Mouse (Mus musculus) spleen, postnatal 10 days (tissue): Measurements from ENCODE around the gene Thegl.
"Not testable (repeated sequence)": the region's sequence is repeated elsewhere in the genome, so short reads cannot be mapped to it uniquely, and the experiment has no call there.

ENCODE experiments used
- DNase-seq, 2 experiments: peaks; one replicate each; pipeline ENCODE4 v3.0.0; 2021 to 2022; ENCODE audit warnings: low spot score in 2 of 2

Thegl gene

DNA sequence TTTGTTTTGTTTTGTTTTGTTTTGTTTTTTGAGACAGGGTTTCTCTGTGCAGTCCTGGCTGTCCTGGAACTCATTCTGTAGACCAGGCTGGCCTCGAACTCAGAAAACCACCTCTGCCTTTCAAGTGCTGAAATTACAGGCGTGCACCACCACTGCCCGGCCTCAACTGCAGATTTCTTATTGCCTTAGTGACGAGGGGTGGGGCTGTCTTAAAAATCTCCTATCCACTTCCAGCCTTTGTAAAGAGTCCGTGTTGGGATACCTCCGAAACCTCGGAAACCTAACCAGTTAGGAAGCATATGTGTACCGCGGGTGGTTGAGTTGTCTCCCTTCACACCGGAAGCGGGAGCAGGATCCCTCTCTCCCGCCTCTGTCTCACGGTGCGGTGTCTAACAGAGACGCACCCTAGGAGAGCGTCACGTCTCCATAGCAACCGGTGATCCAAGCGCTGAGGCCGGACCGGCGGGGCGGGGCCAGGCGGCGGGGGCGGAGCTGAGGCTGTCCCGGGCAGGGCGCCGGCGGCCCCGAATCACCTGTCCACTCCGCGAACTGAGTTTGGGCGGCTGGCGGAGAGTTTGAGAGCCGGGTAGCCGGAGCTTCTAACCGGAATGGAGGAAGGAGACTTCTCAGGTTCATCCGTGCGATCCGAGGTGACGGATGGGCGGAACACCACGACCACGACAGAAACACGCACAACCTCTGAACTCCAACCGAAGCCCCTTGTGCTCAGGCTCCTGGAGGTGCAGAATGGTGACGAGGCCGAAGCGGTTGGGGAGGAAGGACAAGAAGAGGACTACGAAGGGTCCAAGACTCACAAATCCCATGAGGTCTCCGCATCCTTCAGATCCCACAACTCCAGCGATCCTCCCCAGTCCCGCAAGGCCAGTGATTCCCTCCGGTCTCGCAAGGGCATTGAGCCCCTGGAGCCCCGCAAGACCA is at the start of gene Thegl:
Gene Thegl (plus strand): TSS at position 480 of the 939 bp plus-strand sequence.
- DNase-seq: peak; percentile 80 to 93

DNA sequence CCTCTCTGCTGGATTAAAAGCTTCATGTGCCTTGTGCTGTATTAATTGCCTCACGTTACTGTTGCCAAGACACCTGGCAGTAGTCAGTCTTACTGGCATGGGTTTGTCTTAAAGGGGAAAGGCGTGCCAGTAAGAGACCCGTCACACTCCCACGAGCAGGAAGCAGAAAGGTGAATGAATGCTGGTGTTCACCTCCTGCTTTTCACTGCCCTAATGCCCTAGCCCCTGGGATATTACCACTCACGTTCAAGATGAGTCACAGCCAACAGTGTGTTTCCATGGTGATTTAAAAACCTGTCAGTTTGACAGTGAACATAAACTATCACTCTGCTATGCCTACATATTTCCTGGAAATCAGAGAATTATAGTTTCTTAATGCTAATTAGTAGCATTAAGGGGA is 46.6 kb upstream of the Thegl start:
- no peak for DNase-seq

DNA sequence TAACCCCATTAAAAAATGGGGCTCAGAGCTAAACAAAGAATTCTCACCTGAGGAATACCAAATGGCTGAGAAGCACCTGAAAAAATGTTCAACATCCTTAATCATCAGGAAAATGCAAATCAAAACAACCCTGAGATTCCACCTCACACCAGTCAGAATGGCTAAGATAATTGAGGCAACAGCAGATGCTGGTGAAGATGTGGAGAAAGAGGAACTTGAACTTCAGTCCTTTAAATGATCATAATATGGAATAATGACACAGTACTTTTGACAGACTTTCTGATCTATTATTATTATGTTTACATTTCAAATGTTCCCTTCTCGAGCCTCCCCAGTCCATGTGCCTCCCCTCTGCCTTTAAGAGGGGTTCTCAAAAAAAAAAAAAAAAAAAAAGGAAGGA is 44.7 kb upstream of the Thegl start:
- not testable (repeated sequence) for DNase-seq

DNA sequence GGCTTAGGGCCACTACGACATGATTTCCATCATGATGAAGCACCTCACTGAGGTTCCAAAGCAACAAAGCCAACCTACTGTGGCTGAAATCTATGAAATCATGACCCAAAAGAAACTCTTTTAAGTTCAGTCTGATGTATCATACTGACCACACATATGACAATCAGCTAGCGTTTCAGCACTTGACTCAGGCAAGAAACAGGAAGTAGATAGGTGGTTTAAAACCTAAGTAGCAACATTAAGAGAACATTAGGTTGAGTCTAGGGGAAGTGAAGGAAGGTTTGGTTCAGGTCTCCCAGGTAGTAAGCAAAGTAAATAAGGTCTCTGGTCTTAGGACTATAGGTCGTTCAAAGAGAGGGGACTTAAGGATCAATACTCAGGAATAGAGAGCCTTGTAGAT is 42.3 kb upstream of the Thegl start:
- DNase-seq: no peak

DNA sequence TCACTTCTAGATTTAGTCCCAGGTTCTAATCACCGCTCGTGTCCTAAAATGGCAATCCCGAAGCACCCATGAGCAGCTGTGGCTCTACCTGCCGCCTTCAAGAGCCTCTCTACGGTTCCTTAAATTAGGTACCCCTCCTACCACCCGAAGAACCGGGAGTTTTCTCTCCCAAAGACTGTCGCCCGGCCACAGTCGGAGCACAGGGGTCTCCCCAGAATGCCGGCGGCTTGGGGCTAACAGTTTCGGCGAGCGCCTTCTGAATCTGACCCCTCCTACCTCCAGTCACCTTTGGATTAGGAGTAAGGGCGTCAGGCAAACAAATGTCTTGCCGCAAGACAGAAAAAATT is 41.6 kb upstream of the Thegl start:
- DNase-seq: no peak

DNA sequence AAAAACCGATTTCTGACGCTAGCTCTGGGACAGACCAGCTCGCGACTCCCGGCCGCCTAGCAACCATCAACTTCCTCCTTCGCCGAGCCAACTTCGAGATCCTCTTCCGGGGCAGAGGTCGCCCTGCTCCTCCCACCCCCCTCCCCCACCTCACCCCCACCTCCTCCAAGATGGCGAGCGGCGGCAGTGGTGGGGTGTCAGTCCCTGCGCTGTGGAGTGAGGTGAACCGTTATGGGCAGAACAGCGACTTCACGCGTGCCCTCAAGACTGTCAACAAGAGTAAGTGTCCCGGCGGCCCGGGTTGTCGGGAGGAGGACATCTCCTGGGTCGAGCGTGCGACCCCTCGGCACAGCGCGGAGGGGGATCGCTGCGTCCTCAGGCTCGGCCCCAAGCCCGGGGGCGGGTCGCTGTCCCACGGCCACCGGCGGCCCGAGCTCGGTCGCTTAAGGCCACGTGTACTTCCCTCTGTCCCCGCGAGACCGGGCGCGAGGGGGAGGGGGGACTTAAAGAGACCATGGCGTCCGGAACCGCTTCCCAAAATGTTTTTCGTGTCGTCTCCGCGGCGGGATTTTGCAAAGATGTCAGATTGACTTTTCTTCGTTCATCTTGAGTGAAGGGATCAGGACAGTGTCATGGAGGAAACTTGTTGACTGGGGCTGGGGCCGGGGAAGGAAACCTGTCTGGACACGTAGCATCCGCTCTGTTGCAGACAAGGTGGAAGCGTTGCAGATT is 41.1 kb upstream of the Thegl start, which contains the start of gene Srp72:
Gene Srp72 (plus strand): TSS at position 130 of the 732 bp plus-strand sequence.
- peak; percentile 68 to 91 for DNase-seq

DNA sequence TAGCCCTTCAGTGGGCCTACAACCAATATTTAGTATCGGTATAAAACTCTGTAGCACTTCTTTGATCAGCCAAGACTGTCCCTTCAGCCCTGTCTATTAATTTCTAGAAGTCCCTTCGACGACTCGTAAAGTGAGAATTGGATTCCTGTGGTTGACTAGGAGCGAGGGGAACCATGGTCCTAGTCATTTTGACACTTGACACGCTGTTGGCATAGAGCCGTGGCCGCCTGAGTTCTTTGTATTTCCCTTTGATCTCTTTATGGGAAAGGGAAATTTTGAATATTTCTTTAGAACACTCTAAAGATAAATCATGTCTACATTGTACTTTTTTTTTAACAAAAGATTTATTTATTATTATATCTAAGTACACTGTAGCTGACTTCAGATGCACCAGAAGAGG is 40.1 kb upstream of the Thegl start:
- no peak for DNase-seq

DNA sequence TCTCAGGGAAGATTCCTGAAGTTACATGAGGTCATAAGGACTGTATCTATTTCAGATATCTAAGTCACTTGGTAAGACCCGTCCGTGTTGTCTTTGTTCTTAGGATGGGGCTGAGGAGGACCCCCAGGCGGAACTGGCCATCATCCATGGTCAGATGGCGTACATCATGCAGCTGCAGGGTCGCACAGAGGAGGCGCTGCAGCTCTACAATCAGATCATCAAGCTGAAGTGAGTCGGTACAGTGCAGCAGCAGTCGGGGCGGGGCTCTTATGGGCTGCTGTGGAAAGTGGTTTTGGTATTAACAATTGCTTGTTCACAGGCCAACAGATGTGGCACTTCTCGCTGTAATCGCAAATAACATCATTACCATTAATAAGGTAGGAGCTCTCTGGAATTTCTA is 31.8 kb upstream of the Thegl start:
- DNase-seq: no peak

DNA sequence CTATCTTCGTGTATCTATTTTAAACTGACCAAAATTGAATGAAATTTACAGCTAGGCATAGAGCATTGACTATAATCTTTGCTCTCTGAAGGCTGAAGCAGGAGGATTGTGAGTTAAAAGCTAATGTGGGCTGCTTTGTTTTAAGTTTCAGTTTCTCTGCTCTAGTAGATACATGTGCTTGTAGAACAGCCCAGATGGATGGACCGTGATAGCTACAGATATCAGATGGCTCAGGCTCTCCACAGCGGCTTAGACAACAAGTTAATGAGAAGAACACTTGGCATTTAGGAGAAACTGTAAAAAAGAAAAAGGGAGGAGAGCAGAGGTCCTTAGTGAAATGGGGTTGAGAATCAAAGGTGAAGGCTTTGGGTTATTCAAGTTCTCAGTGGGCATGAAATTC is 25.0 kb upstream of the Thegl start:
- DNase-seq: no peak

- peak; percentile 30 to 59 for DNase-seq
Measured at GRCm38 (mm10) chr5:76993174-76993814, 22.5 kb upstream of the Thegl start.

GRCm38 (mm10) chr5:76998416-76998815 is 17.4 kb upstream of the Thegl start:
- DNase-seq: no peak

- DNase-seq: no peak
Measured at GRCm38 (mm10) chr5:77001192-77001591, 14.6 kb upstream of the Thegl start.

DNA sequence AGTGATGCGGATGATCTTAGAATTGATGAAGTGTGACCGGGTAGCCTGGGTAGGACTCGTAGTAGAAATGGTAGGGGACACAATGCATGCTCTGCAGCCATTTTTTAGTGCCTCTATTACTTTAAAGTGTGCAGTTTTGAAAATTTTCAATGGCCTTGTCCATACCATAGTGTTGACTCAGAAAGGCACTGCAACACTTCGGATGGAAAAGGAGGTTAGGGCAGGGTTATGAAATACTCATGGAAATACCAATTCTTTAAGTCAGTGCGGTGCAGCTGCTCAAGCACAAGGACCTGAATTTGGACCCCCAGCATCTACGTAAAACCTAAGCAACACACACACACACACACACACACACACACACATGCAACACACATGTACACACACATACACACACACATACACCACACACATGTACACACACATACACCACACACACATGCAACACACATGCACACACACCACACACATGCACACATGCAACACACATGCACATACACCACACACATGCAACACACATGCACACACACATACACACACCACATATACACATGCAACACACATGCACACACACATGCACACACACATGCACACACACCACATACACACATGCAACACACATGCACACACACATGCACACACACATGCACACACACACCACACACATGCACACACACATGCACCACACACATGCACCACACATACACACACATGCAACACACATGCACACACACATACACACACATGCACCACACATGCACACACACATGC is 11.6 kb upstream of the Thegl start, which contains the start of gene Arl9:
Gene Arl9 (plus strand): TSS at position 5 of the 771 bp plus-strand sequence.
- no peak for DNase-seq

- DNase-seq: no peak
Measured at GRCm38 (mm10) chr5:77010352-77010751, 5.5 kb upstream of the Thegl start.

GRCm38 (mm10) chr5:77011082-77011481 is 4.7 kb upstream of the Thegl start:
- DNase-seq: no peak

DNA sequence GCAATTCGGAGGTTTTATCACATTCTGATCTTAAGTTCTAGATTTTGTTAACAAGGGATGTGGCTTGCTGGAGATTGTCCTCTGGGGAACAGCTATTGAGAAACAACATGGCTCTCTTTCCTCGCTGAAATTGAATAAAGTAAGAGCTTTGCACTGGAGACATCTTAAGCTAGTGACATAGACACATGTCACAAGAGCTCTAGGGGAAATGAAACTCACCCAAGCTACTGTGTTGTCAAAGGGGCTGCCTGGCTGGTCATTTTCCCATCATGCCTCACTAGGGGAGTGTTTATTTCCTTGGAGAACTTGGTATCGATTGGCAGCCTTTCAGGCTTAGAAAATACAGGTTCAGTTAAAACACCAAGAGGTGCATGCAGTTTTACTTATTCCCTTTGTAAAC is 2.7 kb upstream of the Thegl start:
- DNase-seq: no peak

DNA sequence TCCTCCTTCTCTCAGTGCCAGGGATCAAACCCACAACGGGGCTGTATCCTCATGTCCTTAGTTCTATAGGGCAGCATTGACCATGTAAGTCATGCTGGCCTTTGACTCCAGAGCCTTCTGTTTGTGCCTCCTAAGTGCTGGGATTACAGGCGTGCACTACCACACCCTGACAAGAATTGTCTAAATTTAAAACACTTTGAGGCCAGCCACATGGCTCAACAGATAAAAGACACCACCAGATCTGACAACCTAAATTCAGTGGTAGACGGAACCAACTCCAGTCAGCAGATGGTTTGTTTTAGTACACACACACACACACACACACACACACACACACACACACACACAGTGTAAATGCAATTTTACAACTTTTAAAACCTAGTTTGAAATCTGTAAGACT is 12.2 kb downstream of the Thegl start:
- no peak for DNase-seq

DNA sequence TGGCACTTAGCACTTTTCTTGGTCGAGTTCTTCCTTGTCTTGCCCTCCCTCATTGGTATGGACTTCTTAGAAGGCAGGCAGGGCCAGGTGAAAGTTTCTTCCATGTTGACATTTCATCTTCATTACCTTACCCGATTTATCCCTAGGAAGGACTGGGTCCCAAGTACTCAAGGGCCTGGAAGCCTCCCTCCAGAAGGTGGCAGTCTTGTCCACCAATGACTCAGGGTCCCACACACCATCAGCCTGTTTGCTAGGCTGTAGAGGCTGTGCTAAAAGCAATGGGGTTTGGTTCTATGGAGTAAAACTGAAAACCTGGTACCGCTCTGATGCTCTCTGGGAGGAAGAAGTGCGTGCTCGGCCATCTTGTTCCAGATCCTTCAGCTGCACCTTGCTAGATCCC is 13.9 kb downstream of the Thegl start:
- DNase-seq: peak in 1 of 2 experiments; percentile 54

DNA sequence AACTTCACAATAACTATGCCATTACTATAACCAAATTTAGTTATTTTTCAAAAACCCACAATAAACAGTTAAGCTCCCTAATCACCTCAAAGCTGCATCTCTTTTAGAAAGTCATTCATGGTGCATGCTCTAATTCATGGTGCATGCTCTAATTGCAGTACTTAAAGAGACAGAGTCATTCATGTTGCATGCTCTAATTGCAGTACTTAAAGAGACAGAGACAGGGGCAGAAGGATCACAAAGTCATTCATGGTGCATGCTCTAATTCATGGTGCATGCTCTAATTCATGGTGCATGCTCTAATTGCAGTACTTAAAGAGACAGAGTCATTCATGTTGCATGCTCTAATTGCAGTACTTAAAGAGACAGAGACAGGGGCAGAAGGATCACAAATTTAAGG is 19.3 kb downstream of the Thegl start:
- DNase-seq: not testable (repeated sequence)

DNA sequence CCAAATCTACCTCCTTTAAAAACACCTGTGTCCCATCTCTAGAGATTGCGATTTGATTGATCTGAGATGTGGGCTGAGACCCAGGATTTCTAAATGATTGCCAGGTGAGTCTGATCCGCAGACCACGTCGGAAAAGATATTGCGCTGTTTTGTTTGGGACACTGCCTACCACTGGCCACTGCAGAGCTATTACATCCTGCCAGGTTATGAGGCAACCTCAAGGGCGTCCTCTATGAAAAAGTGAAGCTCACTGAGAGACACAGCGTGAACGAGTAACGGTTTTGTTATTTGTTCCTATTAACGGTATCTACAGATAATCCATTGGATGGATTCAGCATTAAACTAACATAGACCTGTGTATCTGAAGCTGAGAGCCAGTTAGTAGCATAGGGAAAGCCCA is 22.6 kb downstream of the Thegl start:
- DNase-seq: no peak

DNA sequence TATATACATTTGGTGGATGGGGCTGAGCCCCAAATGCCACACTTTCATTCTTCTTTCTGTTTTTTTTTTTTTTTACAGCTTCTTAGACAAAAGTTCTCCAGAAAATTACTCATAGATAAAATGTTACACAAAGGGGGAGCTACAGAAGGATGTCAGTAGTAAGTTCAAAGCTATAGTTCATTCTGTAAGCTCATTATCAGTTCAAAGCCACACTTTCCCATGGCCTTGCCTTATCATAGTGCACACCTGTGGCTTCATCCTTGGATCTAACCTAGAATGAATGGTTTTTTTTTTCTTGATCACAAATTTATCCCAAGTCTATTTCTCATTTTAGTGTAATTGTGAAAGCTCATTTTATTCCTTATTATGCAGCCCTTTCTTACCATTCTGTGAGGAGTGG is 23.6 kb downstream of the Thegl start:
- no peak for DNase-seq

GRCm38 (mm10) chr5:77044362-77044761 is 28.5 kb downstream of the Thegl start:
- DNase-seq: no peak
